Mouse (Mus musculus): ENCODE measurements at regions not wholly inside any gene's neighbourhood (a gene's known extent, or its start where the extent isn't known, plus 50 kb on each side); places are given as distances from the start of the nearest gene placed in this dataset.

DNA sequence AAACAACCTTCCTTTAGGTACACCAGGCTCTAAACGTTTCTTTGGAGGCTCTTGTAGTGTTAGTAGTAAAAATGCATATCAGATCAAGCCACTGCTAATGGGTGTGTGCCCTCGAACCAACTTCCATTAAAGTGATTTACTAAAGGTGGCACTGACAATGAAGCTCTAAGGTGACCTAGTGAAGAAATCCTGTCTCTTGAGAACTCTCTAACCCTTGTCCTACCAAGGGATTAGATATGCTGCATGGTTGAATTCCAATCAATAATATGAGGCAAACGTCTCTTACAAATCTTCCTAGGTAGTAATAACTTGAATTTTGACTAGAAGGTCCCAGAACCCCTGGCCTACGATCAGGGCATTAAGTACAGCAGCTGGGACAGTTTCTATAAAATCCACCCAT lies 640.7 kb downstream of the Pard3 start:
- H3K4me1 ChIP-seq (ENCODE audit: control insufficient read depth, insufficient read depth, low read length) = no peaks in the 10 kb centered on the region
- 58% methylated on average over 4 of the region's 4 CpGs for WGBS (ENCODE audit: insufficient replicate concordance)
- no peak overlapping the region for H3K4me3 ChIP-seq (ENCODE audit: low read depth, low read length)
- no peaks in the 10 kb centered on the region for H3K27me3 ChIP-seq (ENCODE audit: control insufficient read depth, insufficient read depth, low read length)
- H3K9ac ChIP-seq (ENCODE audit: low read depth, low read length) = no peak overlapping the region
- no peaks in the 10 kb centered on the region for H3K9me3 ChIP-seq (replicated peaks; ENCODE audit: control insufficient read depth, low read length)
- no peak overlapping the region for H3K27ac ChIP-seq (ENCODE audit: low read depth, low read length)
- no peak for ATAC-seq (replicated peaks; ENCODE audit: insufficient number of reproducible peaks, low FRiP score, low TSS enrichment)
- H3K36me3 ChIP-seq (ENCODE audit: control insufficient read depth, insufficient read depth, low read length) = no peaks in the 10 kb centered on the region
- no peak overlapping the region for H3K4me2 ChIP-seq

DNA sequence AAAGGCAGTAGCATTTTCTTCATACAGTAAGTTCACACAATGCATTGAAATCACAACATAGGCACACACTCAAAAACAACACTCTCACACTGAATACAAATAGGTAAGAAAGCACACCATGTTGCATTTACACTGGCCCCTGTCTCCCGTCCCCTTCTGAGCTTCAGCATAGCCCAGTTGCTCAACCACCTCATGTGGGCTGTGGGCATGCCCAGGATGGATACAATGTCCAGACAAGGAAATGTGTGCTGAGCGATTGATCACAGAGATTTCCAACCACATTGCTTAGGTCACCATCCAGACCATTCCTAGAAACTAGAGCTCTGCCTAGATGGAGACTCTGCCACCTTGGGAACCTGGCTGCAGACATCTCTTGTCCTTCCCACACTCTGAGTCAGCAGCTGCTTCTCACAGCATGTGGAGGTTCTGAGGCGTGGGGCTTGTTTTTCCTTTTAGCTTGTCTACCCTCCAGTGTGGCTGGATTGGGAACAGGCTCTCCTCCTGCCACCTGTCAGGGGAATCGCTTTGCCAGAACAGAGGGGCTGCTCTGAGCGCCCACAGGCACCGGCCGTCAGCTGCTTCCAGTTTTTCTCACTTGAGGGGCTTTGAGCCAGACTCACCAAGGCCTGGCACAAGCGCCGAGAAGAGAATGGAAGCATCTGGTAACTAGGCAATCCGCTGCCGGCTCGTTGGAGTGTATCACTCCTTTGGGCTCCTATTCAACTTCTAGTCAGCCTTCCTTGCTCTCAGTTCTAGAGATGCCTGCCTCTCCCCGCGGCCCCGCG lies 642.5 kb downstream of the Pard3 start:
- peak overlapping the region; percentile 25 for H3K4me2 ChIP-seq

GRCm38 (mm10) chr8:127709439-127709838 lies 645.7 kb downstream of the Pard3 start:
- no peak for ATAC-seq (replicated peaks; ENCODE audit: insufficient number of reproducible peaks, low FRiP score, low TSS enrichment)
- no peaks in the 10 kb centered on the region for H3K4me1 ChIP-seq (ENCODE audit: control insufficient read depth, insufficient read depth, low read length)
- no peak overlapping the region for H3K9ac ChIP-seq (ENCODE audit: low read depth, low read length)
- H3K27me3 ChIP-seq (ENCODE audit: control insufficient read depth, insufficient read depth, low read length) = no peaks in the 10 kb centered on the region
- 80% methylated on average over 5 of the region's 5 CpGs for WGBS (ENCODE audit: insufficient replicate concordance)
- H3K4me3 ChIP-seq (ENCODE audit: low read depth, low read length) = no peak overlapping the region
- H3K36me3 ChIP-seq (ENCODE audit: control insufficient read depth, insufficient read depth, low read length) = no peaks in the 10 kb centered on the region
- no peak overlapping the region for H3K27ac ChIP-seq (ENCODE audit: low read depth, low read length)
- no peak overlapping the region for H3K4me2 ChIP-seq
- no peaks in the 10 kb centered on the region for H3K9me3 ChIP-seq (replicated peaks; ENCODE audit: control insufficient read depth, low read length)

More for the DNA sequence above, 642.5 kb downstream of the Pard3 start:
- no peak overlapping the region for H3K27ac ChIP-seq (ENCODE audit: low read depth, low read length)
- no peaks in the 10 kb centered on the region for H3K4me1 ChIP-seq (ENCODE audit: control insufficient read depth, insufficient read depth, low read length)
- peak overlapping the region; percentile 18; the same call in 1 of the 2 replicates for H3K9ac ChIP-seq (ENCODE audit: low read depth, low read length)
- no peaks in the 10 kb centered on the region for H3K36me3 ChIP-seq (ENCODE audit: control insufficient read depth, insufficient read depth, low read length)
- H3K4me3 ChIP-seq (ENCODE audit: low read depth, low read length) = no peak overlapping the region
- no peak for ATAC-seq (replicated peaks; ENCODE audit: insufficient number of reproducible peaks, low FRiP score, low TSS enrichment)
- no peaks in the 10 kb centered on the region for H3K9me3 ChIP-seq (replicated peaks; ENCODE audit: control insufficient read depth, low read length)
- WGBS (ENCODE audit: insufficient replicate concordance) = 50% methylated on average over 16 of the region's 16 CpGs
- H3K27me3 ChIP-seq (ENCODE audit: control insufficient read depth, insufficient read depth, low read length) = no peaks in the 10 kb centered on the region

DNA sequence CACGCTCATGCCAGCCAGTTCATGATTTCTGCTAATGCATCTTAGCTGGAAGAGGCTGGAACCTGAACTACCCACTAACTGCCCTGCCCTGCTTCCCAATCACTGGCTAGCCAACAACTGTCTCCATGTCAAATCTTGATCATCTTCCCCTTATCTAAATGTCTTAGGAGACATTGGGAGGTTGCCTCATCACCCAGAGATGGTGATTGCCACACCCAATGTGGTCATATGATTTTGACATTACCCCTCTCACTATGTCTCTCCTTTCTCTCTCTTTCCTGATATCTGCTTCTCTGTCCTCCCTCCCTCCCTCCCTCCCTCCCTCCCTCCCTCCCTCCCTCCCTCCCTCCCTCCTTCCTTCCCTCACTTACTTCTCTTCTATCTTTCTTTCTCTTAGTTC lies 643.3 kb upstream of the Nrp1 start:
- 87% methylated on average over 1 of the region's 1 CpGs for WGBS (ENCODE audit: insufficient replicate concordance)
- Histone ChIP-seq H3K4me1 (ENCODE audit: control insufficient read depth, insufficient read depth, low read length) (peaks cover 1% of the 10 kb centered on the region; the same call in 1 of the 2 replicates), H3K4me2 (no peak overlapping the region), H3K27ac (ENCODE audit: low read depth, low read length) (no peak overlapping the region), H3K36me3 (ENCODE audit: control insufficient read depth, insufficient read depth, low read length) (no peaks in the 10 kb centered on the region), H3K9me3 (replicated peaks; ENCODE audit: control insufficient read depth, low read length) (no peaks in the 10 kb centered on the region), H3K27me3 (ENCODE audit: control insufficient read depth, insufficient read depth, low read length) (no peaks in the 10 kb centered on the region), H3K9ac (ENCODE audit: low read depth, low read length) (no peak overlapping the region), H3K4me3 (ENCODE audit: low read depth, low read length) (no peak overlapping the region)
- ATAC-seq (replicated peaks; ENCODE audit: insufficient number of reproducible peaks, low FRiP score, low TSS enrichment) = no peak

- Histone ChIP-seq H3K9ac (ENCODE audit: low read depth, low read length) (no peak overlapping the region), H3K36me3 (ENCODE audit: control insufficient read depth, insufficient read depth, low read length) (no peaks in the 10 kb centered on the region), H3K27me3 (ENCODE audit: control insufficient read depth, insufficient read depth, low read length) (no peaks in the 10 kb centered on the region), H3K27ac (ENCODE audit: low read depth, low read length) (no peak overlapping the region), H3K4me2 (no peak overlapping the region), H3K9me3 (replicated peaks; ENCODE audit: control insufficient read depth, low read length) (no peaks in the 10 kb centered on the region), H3K4me3 (ENCODE audit: low read depth, low read length) (no peak overlapping the region), H3K4me1 (ENCODE audit: control insufficient read depth, insufficient read depth, low read length) (peaks cover 15% of the 10 kb centered on the region)
- ATAC-seq (replicated peaks; ENCODE audit: insufficient number of reproducible peaks, low FRiP score, low TSS enrichment) = no peak
Measured at GRCm38 (mm10) chr8:127717969-127718368, 640.4 kb upstream of the Nrp1 start.

DNA sequence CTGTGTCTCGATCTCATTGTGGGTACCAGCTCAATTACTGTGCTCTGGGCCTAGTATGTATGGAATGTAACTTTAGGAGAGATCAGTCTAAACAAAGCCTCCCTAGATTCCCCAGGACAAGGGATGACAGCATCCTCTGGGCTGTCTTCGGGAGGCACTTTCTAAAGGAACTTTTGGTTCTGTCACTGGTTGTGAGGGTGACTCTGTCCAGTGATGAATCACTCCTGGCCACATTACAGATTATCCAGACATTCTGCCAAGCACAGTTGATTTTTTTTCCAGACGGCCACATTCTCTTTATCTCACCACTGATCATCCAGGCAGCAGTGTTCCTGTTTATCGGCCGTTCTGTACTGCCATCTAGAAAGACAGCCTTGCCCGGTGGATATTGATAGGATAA lies 638.5 kb upstream of the Nrp1 start:
- WGBS (ENCODE audit: insufficient replicate concordance) = 12% methylated on average over 6 of the region's 6 CpGs
- H3K36me3 ChIP-seq (ENCODE audit: control insufficient read depth, insufficient read depth, low read length) = no peaks in the 10 kb centered on the region
- no peak overlapping the region for H3K9ac ChIP-seq (ENCODE audit: low read depth, low read length)
- H3K9me3 ChIP-seq (replicated peaks; ENCODE audit: control insufficient read depth, low read length) = no peaks in the 10 kb centered on the region
- H3K27me3 ChIP-seq (ENCODE audit: control insufficient read depth, insufficient read depth, low read length) = no peaks in the 10 kb centered on the region
- H3K4me1 ChIP-seq (ENCODE audit: control insufficient read depth, insufficient read depth, low read length) = peaks cover 15% of the 10 kb centered on the region
- no peak for ATAC-seq (replicated peaks; ENCODE audit: insufficient number of reproducible peaks, low FRiP score, low TSS enrichment)
- H3K27ac ChIP-seq (ENCODE audit: low read depth, low read length) = no peak overlapping the region
- no peak overlapping the region for H3K4me3 ChIP-seq (ENCODE audit: low read depth, low read length)
- H3K4me2 ChIP-seq = peak overlapping the region; percentile 45; the same call in 1 of the 2 replicates

DNA sequence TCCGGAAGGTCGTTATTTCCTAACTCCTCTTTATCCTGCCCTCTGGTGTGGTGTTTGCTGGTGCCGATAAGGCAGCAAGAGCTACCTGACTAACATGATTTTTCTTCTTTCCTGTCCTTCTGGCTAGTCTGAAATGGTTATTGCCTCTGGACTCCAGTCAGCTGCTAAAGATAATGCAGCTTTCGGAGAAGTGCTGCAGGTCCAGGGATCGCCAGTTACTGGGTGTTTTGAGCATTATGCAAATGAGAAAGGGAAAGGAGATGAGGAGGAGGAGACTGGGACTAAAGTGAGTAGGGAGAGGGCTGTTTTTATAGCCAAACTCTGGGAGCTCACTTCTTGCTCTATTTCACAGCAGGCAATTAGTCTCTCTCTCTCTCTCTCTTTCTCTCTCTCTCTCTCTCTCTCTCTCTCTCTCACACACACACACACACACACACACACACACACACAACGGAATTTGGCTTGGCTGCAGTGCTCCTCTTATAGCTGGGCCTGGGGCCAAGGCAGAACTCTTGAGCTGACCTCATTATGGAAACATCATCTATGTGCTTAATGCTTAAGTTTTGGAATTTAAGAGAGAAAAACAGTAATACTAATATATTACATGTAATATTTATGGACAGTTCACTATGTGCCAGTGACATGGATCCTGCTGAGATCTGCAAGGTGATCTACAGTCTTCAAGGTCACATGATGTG lies 637.7 kb upstream of the Nrp1 start:
- H3K9ac ChIP-seq (ENCODE audit: low read depth, low read length) = no peak overlapping the region
- peak overlapping the region; percentile 45 for H3K4me2 ChIP-seq
- ATAC-seq (replicated peaks; ENCODE audit: insufficient number of reproducible peaks, low FRiP score, low TSS enrichment) = no peak
- H3K9me3 ChIP-seq (replicated peaks; ENCODE audit: control insufficient read depth, low read length) = no peaks in the 10 kb centered on the region
- H3K27me3 ChIP-seq (ENCODE audit: control insufficient read depth, insufficient read depth, low read length) = no peaks in the 10 kb centered on the region
- H3K27ac ChIP-seq (ENCODE audit: low read depth, low read length) = no peak overlapping the region
- no peak overlapping the region for H3K4me3 ChIP-seq (ENCODE audit: low read depth, low read length)
- no peaks in the 10 kb centered on the region for H3K36me3 ChIP-seq (ENCODE audit: control insufficient read depth, insufficient read depth, low read length)
- peaks cover 15% of the 10 kb centered on the region for H3K4me1 ChIP-seq (ENCODE audit: control insufficient read depth, insufficient read depth, low read length)
- WGBS (ENCODE audit: insufficient replicate concordance) = 20% methylated on average over 6 of the region's 6 CpGs

DNA sequence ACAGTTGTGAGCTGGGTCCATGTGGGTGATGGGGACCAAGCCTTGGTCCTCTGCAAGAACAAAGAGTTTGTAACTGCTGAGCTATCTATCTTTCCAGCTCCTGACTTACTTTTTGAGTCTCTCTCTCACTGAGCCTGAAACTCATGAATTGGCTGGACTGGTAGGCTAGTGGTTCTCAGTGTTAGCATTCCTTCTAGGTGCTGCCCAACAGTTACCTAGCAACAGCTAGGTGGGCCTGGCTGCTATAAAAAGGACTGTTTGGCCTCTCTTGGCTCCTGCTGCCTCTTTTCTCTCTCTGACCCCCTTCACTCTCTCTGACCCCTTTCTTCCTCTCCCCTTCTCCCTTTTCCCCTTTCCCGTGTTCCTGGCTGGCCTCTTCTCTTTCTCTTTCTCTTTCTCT lies 636.8 kb upstream of the Nrp1 start:
- Histone ChIP-seq H3K9ac (ENCODE audit: low read depth, low read length) (no peak overlapping the region), H3K9me3 (replicated peaks; ENCODE audit: control insufficient read depth, low read length) (no peaks in the 10 kb centered on the region), H3K4me2 (no peak overlapping the region), H3K4me1 (ENCODE audit: control insufficient read depth, insufficient read depth, low read length) (peaks cover 15% of the 10 kb centered on the region), H3K27me3 (ENCODE audit: control insufficient read depth, insufficient read depth, low read length) (no peaks in the 10 kb centered on the region), H3K36me3 (ENCODE audit: control insufficient read depth, insufficient read depth, low read length) (no peaks in the 10 kb centered on the region), H3K27ac (ENCODE audit: low read depth, low read length) (no peak overlapping the region), H3K4me3 (ENCODE audit: low read depth, low read length) (no peak overlapping the region)
- 64% methylated on average over 1 of the region's 1 CpGs for WGBS (ENCODE audit: insufficient replicate concordance)
- ATAC-seq (replicated peaks; ENCODE audit: insufficient number of reproducible peaks, low FRiP score, low TSS enrichment) = no peak

DNA sequence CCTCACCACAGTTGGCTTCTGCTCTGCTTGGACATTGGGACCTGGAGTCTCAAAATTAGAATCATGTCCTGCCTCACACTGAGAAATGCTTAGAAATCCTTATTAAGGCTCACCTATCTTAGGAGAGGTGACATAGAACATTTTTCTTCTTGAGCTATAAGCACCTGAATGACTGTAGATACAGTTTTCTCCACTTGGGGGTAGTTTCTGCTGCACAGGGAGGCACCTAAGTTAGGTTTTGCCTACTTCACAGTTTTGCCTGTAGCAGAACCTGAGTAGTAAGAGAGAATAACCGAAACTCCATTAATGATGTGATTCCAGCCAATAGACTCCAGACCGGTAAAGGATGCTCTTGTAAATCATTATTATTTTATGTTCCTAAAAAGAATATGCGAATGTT lies 624.3 kb upstream of the Nrp1 start:
- no peaks in the 10 kb centered on the region for H3K36me3 ChIP-seq (ENCODE audit: control insufficient read depth, insufficient read depth, low read length)
- H3K9ac ChIP-seq (ENCODE audit: low read depth, low read length) = no peak overlapping the region
- no peaks in the 10 kb centered on the region for H3K27me3 ChIP-seq (ENCODE audit: control insufficient read depth, insufficient read depth, low read length)
- no peak overlapping the region for H3K27ac ChIP-seq (ENCODE audit: low read depth, low read length)
- H3K4me2 ChIP-seq = no peak overlapping the region
- H3K4me3 ChIP-seq (ENCODE audit: low read depth, low read length) = no peak overlapping the region
- ATAC-seq (replicated peaks; ENCODE audit: insufficient number of reproducible peaks, low FRiP score, low TSS enrichment) = no peak
- no peaks in the 10 kb centered on the region for H3K4me1 ChIP-seq (ENCODE audit: control insufficient read depth, insufficient read depth, low read length)
- H3K9me3 ChIP-seq (replicated peaks; ENCODE audit: control insufficient read depth, low read length) = no peaks in the 10 kb centered on the region
- WGBS (ENCODE audit: insufficient replicate concordance) = 81% methylated on average over 3 of the region's 3 CpGs

Data from heart, embryonic 11.5 days (tissue).